Mouse (Mus musculus): ENCODE measurements around the gene Gbp8.
"Not testable (repeated sequence)": the region's sequence is repeated elsewhere in the genome, so short reads cannot be mapped to it uniquely, and the experiment has no call there.

DNA sequence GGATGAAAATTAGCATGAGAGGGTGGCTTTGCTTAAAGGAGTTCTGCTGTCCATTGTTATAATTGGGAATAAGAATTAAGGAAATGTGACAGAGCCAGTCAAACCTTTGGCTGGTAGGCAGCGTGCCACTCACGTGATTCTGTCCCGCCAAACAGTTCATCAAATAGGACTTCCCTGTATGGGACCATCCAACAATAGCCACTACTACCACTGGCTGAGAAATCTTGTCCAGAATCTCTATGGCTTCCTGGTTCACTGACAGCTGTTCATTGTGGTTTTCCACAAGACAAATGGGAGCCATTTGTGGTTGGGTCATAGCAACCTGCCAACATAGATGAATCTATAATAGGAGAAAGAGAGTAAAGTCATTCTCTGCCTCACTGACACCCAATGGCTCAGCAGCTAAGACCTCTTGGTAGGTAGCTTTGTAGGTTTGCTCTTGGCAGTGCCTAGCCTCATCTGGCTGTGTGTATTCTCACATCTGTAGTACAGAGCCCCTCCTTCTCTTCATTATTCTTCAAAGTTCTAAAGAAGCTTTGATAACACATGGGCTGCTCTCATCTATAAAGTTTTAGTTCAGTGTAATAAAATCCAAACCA is 2.5 kb downstream of the Gbp8 start:
- TF ChIP-seq CTCF (IDR thresholded peaks at IDR 0.05; ENCODE audit: low read depth, low read length); POLR2A (IDR thresholded peaks at IDR 0.05; ENCODE audit: insufficient read depth, low read length): not testable (repeated sequence)

All from ES-Bruce4 (cell line).